Mouse (Mus musculus): ENCODE measurements around the gene Mall.

- TF ChIP-seq POLR2A (IDR thresholded peaks at IDR 0.05; ENCODE audit: borderline replicate concordance, insufficient read depth, low read length), result no peak
- TF ChIP-seq CTCF (IDR thresholded peaks at IDR 0.05; ENCODE audit: borderline replicate concordance, insufficient read depth, low read depth, low read length), result no peak
Observed at GRCm38 (mm10) chr2:127667015-127667414, 62.7 kb downstream of the Mall start.

Measured in cerebellum, adult 2 months (tissue).